Mouse (Mus musculus): ENCODE results near the gene Zfp36l2. TPM values are rescaled to one million over a fixed set of nuclear protein-coding genes. Genes with fewer than 3 reads are reported as not detected.
"Not testable (repeated sequence)": the region's sequence is repeated elsewhere in the genome, so short reads cannot be mapped to it uniquely, and the experiment has no call there.

Gene Zfp36l2
- 15.6 and 17.5 TPM in 2 replicates for polyA plus RNA-seq (2015; fragmentation: Nextera tagmentation; extraction: Ambion mirVana)

- ATAC-seq (peak; percentile 82), DNase-seq (ENCODE audit: low spot score) (peak; percentile 98)
- H3K9ac ChIP-seq (replicated peaks; ENCODE audit: low read depth): peak within 1 kb of the TSS; percentile 80
- under 1% methylated on average over 67 of the region's 76 CpGs for WGBS
- H3K4me1 ChIP-seq (ENCODE audit: insufficient read depth, low read depth, low read length): peaks cover 7% of the 10 kb centered on the region
- peak within 1 kb of the TSS; percentile 88 for H3K4me2 ChIP-seq (replicated peaks; ENCODE audit: low read depth, low read length)
- TF ChIP-seq CTCF (IDR thresholded peaks at IDR 0.05): no peak
- no peak for TF ChIP-seq EP300 (IDR thresholded peaks at IDR 0.05)
- H3K27me3 ChIP-seq (replicated peaks; ENCODE audit: insufficient read depth, low read length): no peaks in the 10 kb centered on the region
- no peaks in the 10 kb centered on the region for H3K9me3 ChIP-seq (ENCODE audit: low read length)
- H3K27ac ChIP-seq (ENCODE audit: low read length): peak within 1 kb of the TSS; percentile 95
- H3K36me3 ChIP-seq (ENCODE audit: insufficient read depth, low read length): no peaks in the 10 kb centered on the region
- peak within 1 kb of the TSS; percentile 82 for H3K4me3 ChIP-seq (ENCODE audit: low read depth, low read length)
These were observed at the start of gene Zfp36l2 for GRCm38 (mm10) chr17:84187727-84188373. Gene Zfp36l2 (minus strand): TSS chr17:84187947.

- Histone ChIP-seq H3K9ac (replicated peaks; ENCODE audit: low read depth) (no peak overlapping the region), H3K4me2 (replicated peaks; ENCODE audit: low read depth, low read length) (no peak overlapping the region), H3K9me3 (ENCODE audit: low read length) (no peaks in the 10 kb centered on the region), H3K27ac (ENCODE audit: low read length) (no peak overlapping the region), H3K4me3 (ENCODE audit: low read depth, low read length) (no peak overlapping the region), H3K4me1 (ENCODE audit: insufficient read depth, low read depth, low read length) (peaks cover 2% of the 10 kb centered on the region; the same call in 1 of the 2 replicates), H3K27me3 (replicated peaks; ENCODE audit: insufficient read depth, low read length) (no peaks in the 10 kb centered on the region), H3K36me3 (ENCODE audit: insufficient read depth, low read length) (no peaks in the 10 kb centered on the region)
- no peak for TF ChIP-seq CTCF (IDR thresholded peaks at IDR 0.05)
- TF ChIP-seq EP300 (IDR thresholded peaks at IDR 0.05): peak; percentile 28; the same call in 1 of the 2 replicates
- 61% methylated on average over 7 of the region's 7 CpGs for WGBS
- DNase-seq (ENCODE audit: low spot score): peak; percentile 74
- peak; percentile 39; the same call in 1 of the 2 replicates for ATAC-seq
These were observed 49.2 kb upstream of the Zfp36l2 start for GRCm38 (mm10) chr17:84236781-84237557.

GRCm38 (mm10) chr17:84235399-84235928 lies 47.7 kb upstream of the Zfp36l2 start:
- no peak overlapping the region for H3K4me2 ChIP-seq (replicated peaks; ENCODE audit: low read depth, low read length)
- no peak overlapping the region for H3K27ac ChIP-seq (ENCODE audit: low read length)
- ATAC-seq: peak; percentile 65
- H3K36me3 ChIP-seq (ENCODE audit: insufficient read depth, low read length): no peaks in the 10 kb centered on the region
- peak; percentile 63 for DNase-seq (ENCODE audit: low spot score)
- no peak overlapping the region for H3K4me3 ChIP-seq (ENCODE audit: low read depth, low read length)
- peaks cover 2% of the 10 kb centered on the region; the same call in 1 of the 2 replicates for H3K4me1 ChIP-seq (ENCODE audit: insufficient read depth, low read depth, low read length)
- H3K27me3 ChIP-seq (replicated peaks; ENCODE audit: insufficient read depth, low read length): no peaks in the 10 kb centered on the region
- 60% methylated on average over 4 of the region's 4 CpGs for WGBS
- H3K9ac ChIP-seq (replicated peaks; ENCODE audit: low read depth): no peak overlapping the region
- H3K9me3 ChIP-seq (ENCODE audit: low read length): no peaks in the 10 kb centered on the region
- no peak for TF ChIP-seq EP300 (IDR thresholded peaks at IDR 0.05)
- no peak for TF ChIP-seq CTCF (IDR thresholded peaks at IDR 0.05)

- not testable (repeated sequence) for ATAC-seq; H3K4me3 ChIP-seq (ENCODE audit: low read depth, low read length); H3K9me3 ChIP-seq (ENCODE audit: low read length); H3K27me3 ChIP-seq (replicated peaks; ENCODE audit: insufficient read depth, low read length); H3K9ac ChIP-seq (replicated peaks; ENCODE audit: low read depth); H3K4me2 ChIP-seq (replicated peaks; ENCODE audit: low read depth, low read length); H3K4me1 ChIP-seq (ENCODE audit: insufficient read depth, low read depth, low read length); H3K27ac ChIP-seq (ENCODE audit: low read length); H3K36me3 ChIP-seq (ENCODE audit: insufficient read depth, low read length); DNase-seq (ENCODE audit: low spot score)
- no CpG with 5 or more reads among the region's 4 CpGs for WGBS
These were observed 47.0 kb upstream of the Zfp36l2 start for GRCm38 (mm10) chr17:84234785-84235184.

- Histone ChIP-seq H3K4me1 (ENCODE audit: insufficient read depth, low read depth, low read length) (peaks cover 2% of the 10 kb centered on the region; the same call in 1 of the 2 replicates), H3K9ac (replicated peaks; ENCODE audit: low read depth) (no peak overlapping the region), H3K27me3 (replicated peaks; ENCODE audit: insufficient read depth, low read length) (no peaks in the 10 kb centered on the region), H3K9me3 (ENCODE audit: low read length) (no peaks in the 10 kb centered on the region), H3K36me3 (ENCODE audit: insufficient read depth, low read length) (no peaks in the 10 kb centered on the region), H3K4me2 (replicated peaks; ENCODE audit: low read depth, low read length) (no peak overlapping the region), H3K4me3 (ENCODE audit: low read depth, low read length) (no peak overlapping the region), H3K27ac (ENCODE audit: low read length) (no peak overlapping the region)
- TF ChIP-seq CTCF (IDR thresholded peaks at IDR 0.05): no peak
- TF ChIP-seq EP300 (IDR thresholded peaks at IDR 0.05): no peak
- 79% methylated on average over 2 of the region's 2 CpGs for WGBS
- ATAC-seq: no peak
- DNase-seq (ENCODE audit: low spot score): no peak
These were observed 46.0 kb upstream of the Zfp36l2 start for GRCm38 (mm10) chr17:84233758-84234157.

- DNase-seq (ENCODE audit: low spot score) (no peak), ATAC-seq (no peak)
- no peaks in the 10 kb centered on the region for H3K27me3 ChIP-seq (replicated peaks; ENCODE audit: insufficient read depth, low read length)
- no peaks in the 10 kb centered on the region for H3K36me3 ChIP-seq (ENCODE audit: insufficient read depth, low read length)
- H3K4me1 ChIP-seq (ENCODE audit: insufficient read depth, low read depth, low read length): no peaks in the 10 kb centered on the region; the same call in 1 of the 2 replicates
- H3K27ac ChIP-seq (ENCODE audit: low read length): no peak overlapping the region
- no peaks in the 10 kb centered on the region for H3K9me3 ChIP-seq (ENCODE audit: low read length)
- no peak for TF ChIP-seq EP300 (IDR thresholded peaks at IDR 0.05)
- no peak for TF ChIP-seq CTCF (IDR thresholded peaks at IDR 0.05)
- no peak overlapping the region for H3K4me3 ChIP-seq (ENCODE audit: low read depth, low read length)
- WGBS: 84% methylated on average over 2 of the region's 2 CpGs
- H3K9ac ChIP-seq (replicated peaks; ENCODE audit: low read depth): no peak overlapping the region
- H3K4me2 ChIP-seq (replicated peaks; ENCODE audit: low read depth, low read length): no peak overlapping the region
These were observed 43.6 kb upstream of the Zfp36l2 start for GRCm38 (mm10) chr17:84231361-84231760.
